Mouse (Mus musculus) embryonic facial prominence, embryonic 14.5 days (tissue): ENCODE measurements around the gene Nfkbil1. TPM values are rescaled to one million over a fixed set of nuclear protein-coding genes. Genes with fewer than 3 reads are reported as not detected.

Source experiments
- ATAC-seq: fragments of 200-750 bp; cut with Nextera tagmentation; 2 replicates; pipeline ENCODE4 v1.8.0; 2017; ENCODE audit warnings: low read depth, moderate number of reproducible peaks, moderate TSS enrichment
- DNase-seq: peaks from one replicate; pipeline ENCODE4 v3.0.0-alpha.2; 2015; ENCODE audit warnings: low spot score
- H3K27ac ChIP-seq: fragments of 300-500 bp; sonication (generic); replicated peaks from 2 replicates; pipeline ENCODE4 v1.5.1; 2014; ENCODE audit warnings: low read depth, mild to moderate bottlenecking, low read length, moderate library complexity
- H3K27me3 ChIP-seq: fragments of 300-500 bp; sonication (generic); replicated peaks from 2 replicates; pipeline ENCODE4 v1.6.1; 2014; ENCODE audit warnings: low read length; ENCODE audit not compliant: control insufficient read depth, insufficient read depth
- H3K36me3 ChIP-seq: fragments of 300-500 bp; sonication (generic); 2 replicates; pipeline ENCODE4 v1.6.1; 2014; ENCODE audit warnings: low read length, mixed read lengths; ENCODE audit not compliant: control insufficient read depth, insufficient read depth
- H3K4me1 ChIP-seq: fragments of 300-500 bp; sonication (generic); 2 replicates; pipeline ENCODE4 v1.6.1; 2014; ENCODE audit warnings: antibody characterized with exemption, low read length; ENCODE audit not compliant: control insufficient read depth, insufficient read depth
- H3K4me2 ChIP-seq: fragments of 300-500 bp; sonication (generic); 2 replicates; pipeline ENCODE4 v1.6.1; 2014; ENCODE audit warnings: low read depth, mild to moderate bottlenecking, low read length, moderate library complexity, mixed read lengths
- H3K4me3 ChIP-seq: fragments of 300-500 bp; sonication (generic); 2 replicates; pipeline ENCODE4 v1.5.1; 2014; ENCODE audit warnings: low read depth, mild to moderate bottlenecking, low read length
- H3K9ac ChIP-seq: fragments of 300-500 bp; sonication (generic); 2 replicates; pipeline ENCODE4 v1.6.1; 2014; ENCODE audit warnings: low read depth, mild to moderate bottlenecking, low read length, moderate library complexity, mixed read lengths
- H3K9me3 ChIP-seq: fragments of 300-500 bp; sonication (generic); 2 replicates; pipeline ENCODE4 v1.6.1; 2016; ENCODE audit warnings: low read length; ENCODE audit not compliant: control insufficient read depth
- WGBS: fragments of 180-500 bp; shearing (Covaris S2); extraction: QIAGEN DNeasy Blood & Tissue Kit; methylation state at CpG from one replicate; pipeline ENCODE4 v1.1.7; 2014; 5-methylcytosine and 5-hydroxymethylcytosine counted together
- microRNA-seq: library from miRNA; unstranded; fragments of <30 nt; microRNA quantifications from one replicate; pipeline ENCODE4, GENCODE M21; 2016; ENCODE audit warnings: borderline number of aligned reads
- polyA plus RNA-seq: library from polyadenylated mRNA; unstranded; fragments of >200 nt; fragmentation: Nextera tagmentation; extraction: Ambion mirVana; gene quantifications from 2 replicates; pipeline ENCODE4 v1.2.1, GENCODE M21; 2014

Nfkbil1 gene
- polyA plus RNA-seq, 1 experiment from 2014 or later = 3.3 TPM

GRCm38 (mm10) chr17:35174201-35174977 lies 61.2 kb downstream of the Nfkbil1 start:
- Histone ChIP-seq H3K4me2 (no peak overlapping the region), H3K27me3 (no peaks in the 10 kb centered on the region), H3K4me1 (peaks cover 6% of the 10 kb centered on the region; the same call in 1 of the 2 replicates), H3K27ac (no peak overlapping the region), H3K9ac (no peak overlapping the region), H3K36me3 (no peaks in the 10 kb centered on the region), H3K4me3 (no peak overlapping the region), H3K9me3 (no peaks in the 10 kb centered on the region)
- no peak for ATAC-seq
- 58% methylated on average over 8 of the region's 8 CpGs for WGBS
- no peak for DNase-seq

DNA sequence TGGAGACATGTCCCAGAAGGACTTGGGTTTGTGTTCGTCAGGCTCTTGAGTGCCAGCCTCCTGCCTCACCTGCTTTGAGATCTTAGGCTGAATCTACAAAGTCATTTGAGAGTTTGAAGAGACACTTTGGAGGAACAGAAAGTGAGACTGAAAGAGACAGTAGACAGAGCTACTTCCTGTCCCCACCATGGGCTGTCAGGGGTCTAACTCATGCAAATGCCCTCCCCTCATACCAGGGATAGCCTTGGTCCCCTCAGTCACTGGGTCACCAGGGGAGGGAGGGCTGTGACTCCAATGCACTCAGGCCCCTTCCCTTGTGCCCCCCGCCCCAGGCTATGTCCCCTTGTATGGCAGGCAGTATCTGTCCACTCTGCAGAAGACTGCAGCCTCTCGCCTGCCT lies 62.3 kb downstream of the Nfkbil1 start:
- 57% methylated on average over 3 of the region's 3 CpGs for WGBS
- no peak overlapping the region; the same call in 1 of the 2 replicates for H3K27ac ChIP-seq
- no peak overlapping the region for H3K4me3 ChIP-seq
- peak overlapping the region; percentile 19; the same call in 1 of the 2 replicates for H3K9ac ChIP-seq
- H3K4me2 ChIP-seq = no peak overlapping the region
- H3K36me3 ChIP-seq = no peaks in the 10 kb centered on the region
- no peaks in the 10 kb centered on the region for H3K9me3 ChIP-seq
- H3K27me3 ChIP-seq = no peaks in the 10 kb centered on the region
- ATAC-seq = no peak
- H3K4me1 ChIP-seq = peaks cover 6% of the 10 kb centered on the region; the same call in 1 of the 2 replicates
- no peak for DNase-seq

GRCm38 (mm10) chr17:35172445-35173234 lies 63.0 kb downstream of the Nfkbil1 start:
- Histone ChIP-seq H3K9ac (no peak overlapping the region), H3K4me1 (peaks cover 6% of the 10 kb centered on the region; the same call in 1 of the 2 replicates), H3K4me2 (no peak overlapping the region), H3K27ac (no peak overlapping the region), H3K4me3 (no peak overlapping the region), H3K9me3 (no peaks in the 10 kb centered on the region), H3K27me3 (no peaks in the 10 kb centered on the region), H3K36me3 (no peaks in the 10 kb centered on the region)
- 62% methylated on average over 11 of the region's 11 CpGs for WGBS
- ATAC-seq = peak; percentile 45
- peak; percentile 71 for DNase-seq

Small RNA genes lying within 50 kb of the gene (microRNA-seq; reads per million reads assigned to microRNA genes)
- gene Mir6973a (not detected), gene Mir6974 (not detected), gene Mir6975 (2.5 reads per million, percentile 11 among the genes with 10 or more reads in this experiment), gene Mir8094 (not detected)

Other genes starting within 250 kb of the Nfkbil1 start
- 80.3 and 87.7 TPM in 2 replicates for gene Vars, start 234.8 kb downstream of the Nfkbil1 start, polyA plus RNA-seq
- 0.07 and 0.20 TPM in 2 replicates for gene Vwa7, start 219.2 kb downstream of the Nfkbil1 start, polyA plus RNA-seq
- gene Sapcd1, start 207.8 kb downstream of the Nfkbil1 start, polyA plus RNA-seq = 12.2 and 16.5 TPM in 2 replicates
- 2.5 and 3.4 TPM in 2 replicates for gene Msh5, start 189.0 kb downstream of the Nfkbil1 start, polyA plus RNA-seq
- 90.9 and 96.9 TPM in 2 replicates for gene Clic1, start 185.8 kb downstream of the Nfkbil1 start, polyA plus RNA-seq
- gene Ddah2, start 176.8 kb downstream of the Nfkbil1 start, polyA plus RNA-seq = 291 and 341 TPM in 2 replicates
- gene Ly6g6c, start 170.4 kb downstream of the Nfkbil1 start, polyA plus RNA-seq = 9.5 and 21.2 TPM in 2 replicates
- gene Mpig6b, start 169.6 kb downstream of the Nfkbil1 start, polyA plus RNA-seq = 0.55 and 0.96 TPM in 2 replicates
- 9.4 and 11.8 TPM in 2 replicates for gene Ly6g6e, start 158.9 kb downstream of the Nfkbil1 start, polyA plus RNA-seq
- 0.46 and 1.4 TPM in 2 replicates for gene Ly6g6d, start 157.7 kb downstream of the Nfkbil1 start, polyA plus RNA-seq
- 0.18 TPM in 1 of 2 replicates, not detected in the other for gene Ly6g6f, start 150.2 kb downstream of the Nfkbil1 start, polyA plus RNA-seq
- gene Abhd16a, start 146.5 kb downstream of the Nfkbil1 start, polyA plus RNA-seq = 77.2 and 92.3 TPM in 2 replicates
- not detected in 2 replicates for gene Ly6g5c, start 127.5 kb downstream of the Nfkbil1 start, polyA plus RNA-seq
- 0.41 and 0.70 TPM in 2 replicates for gene Ly6g5b, start 120.4 kb downstream of the Nfkbil1 start, polyA plus RNA-seq
- gene Gpank1, start 114.3 kb downstream of the Nfkbil1 start, polyA plus RNA-seq = 13.0 and 13.4 TPM in 2 replicates
- 277 and 279 TPM in 2 replicates for gene Csnk2b, start 113.7 kb downstream of the Nfkbil1 start, polyA plus RNA-seq
- gene D17H6S53E, start 109.4 kb downstream of the Nfkbil1 start, polyA plus RNA-seq = 5.6 and 6.0 TPM in 2 replicates
- gene Apom, start 103.7 kb downstream of the Nfkbil1 start, polyA plus RNA-seq = 0.28 TPM in 1 of 2 replicates, not detected in the other
- 72.2 and 77.3 TPM in 2 replicates for gene Bag6, start 100.6 kb downstream of the Nfkbil1 start, polyA plus RNA-seq
- 151 and 172 TPM in 2 replicates for gene Prrc2a, start 70.9 kb downstream of the Nfkbil1 start, polyA plus RNA-seq
- gene Aif1, start 59.7 kb downstream of the Nfkbil1 start, polyA plus RNA-seq = 16.5 and 17.7 TPM in 2 replicates
- gene Lst1, start 47.4 kb downstream of the Nfkbil1 start, polyA plus RNA-seq = 22.2 and 26.9 TPM in 2 replicates
- 2.0 and 3.3 TPM in 2 replicates for gene Ltb, start 41.4 kb downstream of the Nfkbil1 start, polyA plus RNA-seq
- 0.62 and 0.74 TPM in 2 replicates for gene Tnf, start 33.8 kb downstream of the Nfkbil1 start, polyA plus RNA-seq
- 0.34 and 0.40 TPM in 2 replicates for gene Lta, start 30.4 kb downstream of the Nfkbil1 start, polyA plus RNA-seq
- gene Gm16181, start 15.0 kb downstream of the Nfkbil1 start, polyA plus RNA-seq = 0.47 TPM in 1 of 2 replicates, not detected in the other
- 5.1 and 5.2 TPM in 2 replicates for gene Atp6v1g2, start 2.1 kb downstream of the Nfkbil1 start, polyA plus RNA-seq
- gene Ddx39b, start 6.0 kb upstream of the Nfkbil1 start, polyA plus RNA-seq = 347 and 431 TPM in 2 replicates
- 46.9 and 51.7 TPM in 2 replicates for gene H2-D1, start 26.9 kb upstream of the Nfkbil1 start, polyA plus RNA-seq
- 0.25 TPM in 1 of 2 replicates, not detected in the other for gene H2-Q1, start 84.6 kb upstream of the Nfkbil1 start, polyA plus RNA-seq
- 0.22 and 0.62 TPM in 2 replicates for gene H2-Q2, start 106.5 kb upstream of the Nfkbil1 start, polyA plus RNA-seq
- 1.3 and 2.0 TPM in 2 replicates for gene H2-Q4, start 143.8 kb upstream of the Nfkbil1 start, polyA plus RNA-seq
- gene H2-Q6, start 189.1 kb upstream of the Nfkbil1 start, polyA plus RNA-seq = 0.14 and 0.29 TPM in 2 replicates
- gene H2-Q7, start 203.4 kb upstream of the Nfkbil1 start, polyA plus RNA-seq = 2.1 and 2.4 TPM in 2 replicates
- 0.35 TPM in 1 of 2 replicates, not detected in the other for gene H2-Q10, start 234.3 kb upstream of the Nfkbil1 start, polyA plus RNA-seq